Mouse (Mus musculus) kidney, embryonic 15.5 days (tissue): ENCODE data around the gene Rnaseh2c. TPM values are rescaled to one million over a fixed set of nuclear protein-coding genes. Genes with fewer than 3 reads are reported as not detected.

ENCODE experiments used
- ATAC-seq: fragments of 200-750 bp; cut with Nextera tagmentation; replicated peaks from 2 replicates; pipeline ENCODE4 v1.8.0; 2017; ENCODE audit warnings: moderate TSS enrichment; ENCODE audit not compliant: low FRiP score
- H3K27ac ChIP-seq: fragments of 300-500 bp; sonication (generic); 2 replicates; pipeline ENCODE4 v1.5.1; 2015; ENCODE audit warnings: mild to moderate bottlenecking, inconsistent platforms
- H3K27me3 ChIP-seq: fragments of 300-500 bp; sonication (generic); 2 replicates; pipeline ENCODE4 v1.6.1; 2015; ENCODE audit warnings: inconsistent platforms
- H3K36me3 ChIP-seq: fragments of 300-500 bp; sonication (generic); 2 replicates; pipeline ENCODE4 v1.6.1; 2015; ENCODE audit warnings: inconsistent platforms
- H3K4me1 ChIP-seq: fragments of 300-500 bp; sonication (generic); 2 replicates; pipeline ENCODE4 v1.6.1; 2015; ENCODE audit warnings: inconsistent platforms
- H3K4me2 ChIP-seq: fragments of 300-500 bp; sonication (generic); 2 replicates; pipeline ENCODE4 v1.6.1; 2015; ENCODE audit warnings: moderate library complexity, mild to moderate bottlenecking, inconsistent platforms
- H3K4me3 ChIP-seq: fragments of 300-500 bp; sonication (generic); replicated peaks from 2 replicates; pipeline ENCODE4 v1.5.1; 2015; ENCODE audit warnings: mild to moderate bottlenecking, inconsistent platforms
- H3K9ac ChIP-seq: fragments of 300-500 bp; sonication (generic); 2 replicates; pipeline ENCODE4 v1.6.1; 2015; ENCODE audit warnings: mild to moderate bottlenecking, inconsistent platforms
- H3K9me3 ChIP-seq: fragments of 300-500 bp; sonication (generic); replicated peaks from 2 replicates; pipeline ENCODE4 v1.6.1; 2016; ENCODE audit warnings: inconsistent platforms
- WGBS: fragments of 180-500 bp; shearing (Covaris S2); methylation state at CpG from one replicate; pipeline ENCODE4 v1.1.7; 2015; ENCODE audit warnings: mixed read lengths; 5-methylcytosine and 5-hydroxymethylcytosine counted together
- polyA plus RNA-seq: library from polyadenylated mRNA; unstranded; fragments of >200 nt; fragmentation: Nextera tagmentation; extraction: Ambion mirVana; gene quantifications from 2 replicates; pipeline ENCODE4 v1.2.1, GENCODE M21; 2015

Gene Rnaseh2c
- polyA plus RNA-seq, 1 experiment from 2014 or later = 163 TPM

- peak overlapping the region; percentile 92 for H3K27ac ChIP-seq
- 59% methylated on average over 5 of the region's 5 CpGs for WGBS
- peaks cover 32% of the 10 kb centered on the region for H3K27me3 ChIP-seq
- H3K4me3 ChIP-seq = no peak overlapping the region
- H3K4me2 ChIP-seq = peak overlapping the region; percentile 76
- H3K4me1 ChIP-seq = peaks cover 47% of the 10 kb centered on the region
- H3K9ac ChIP-seq = no peak overlapping the region
- ATAC-seq = no peak
- H3K36me3 ChIP-seq = peaks cover 24% of the 10 kb centered on the region
- no peaks in the 10 kb centered on the region for H3K9me3 ChIP-seq
Measured at GRCm38 (mm10) chr19:5566316-5566715, 35.4 kb upstream of the Rnaseh2c start.

- Histone ChIP-seq H3K4me2 (peak overlapping the region; percentile 76), H3K27ac (peak overlapping the region; percentile 92), H3K4me3 (peak overlapping the region; percentile 65), H3K36me3 (peaks cover 29% of the 10 kb centered on the region), H3K4me1 (peaks cover 42% of the 10 kb centered on the region), H3K9me3 (no peaks in the 10 kb centered on the region), H3K9ac (peak overlapping the region; percentile 59), H3K27me3 (peaks cover 25% of the 10 kb centered on the region)
- ATAC-seq = peak; percentile 55
- WGBS = 2% methylated on average over 26 of the region's 26 CpGs
Measured at GRCm38 (mm10) chr19:5567180-5567533, 34.5 kb upstream of the Rnaseh2c start.

GRCm38 (mm10) chr19:5567534-5568469 lies 33.9 kb upstream of the Rnaseh2c start, which contains the start of gene Ap5b1:
Gene Ap5b1, plus strand, starts transcription at chr19:5568025.
- ATAC-seq = peak; percentile 86
- H3K9me3 ChIP-seq = no peaks in the 10 kb centered on the region
- under 1% methylated on average over 88 of the region's 102 CpGs for WGBS

GRCm38 (mm10) chr19:5568470-5569140 lies 33.1 kb upstream of the Rnaseh2c start:
- peaks cover 31% of the 10 kb centered on the region for H3K4me1 ChIP-seq
- WGBS = 7% methylated on average over 27 of the region's 27 CpGs

More at GRCm38 (mm10) chr19:5567534-5568469, 33.9 kb upstream of the Rnaseh2c start, which contains the start of gene Ap5b1:
- Histone ChIP-seq H3K9ac (peak within 1 kb of the TSS; percentile 59), H3K27ac (peak within 1 kb of the TSS; percentile 92), H3K4me3 (peak within 1 kb of the TSS; percentile 65), H3K27me3 (peaks cover 19% of the 10 kb centered on the region), H3K4me2 (peak within 1 kb of the TSS; percentile 76), H3K36me3 (peaks cover 29% of the 10 kb centered on the region), H3K4me1 (peaks cover 36% of the 10 kb centered on the region)

GRCm38 (mm10) chr19:5569521-5569920 lies 32.2 kb upstream of the Rnaseh2c start:
- Histone ChIP-seq H3K4me2 (0 out of 2 replicates have a peak overlapping the region, but pooled peaks have one; percentile 76), H3K27me3 (peaks cover 3% of the 10 kb centered on the region; the same call in 1 of the 2 replicates), H3K27ac (no peak overlapping the region), H3K9me3 (no peaks in the 10 kb centered on the region), H3K9ac (no peak overlapping the region), H3K4me3 (no peak overlapping the region), H3K36me3 (peaks cover 29% of the 10 kb centered on the region), H3K4me1 (peaks cover 28% of the 10 kb centered on the region)
- WGBS = 92% methylated on average over 10 of the region's 10 CpGs
- no peak for ATAC-seq

More at GRCm38 (mm10) chr19:5568470-5569140, 33.1 kb upstream of the Rnaseh2c start:
- Histone ChIP-seq H3K9me3 (no peaks in the 10 kb centered on the region), H3K9ac (peak overlapping the region; percentile 59), H3K4me3 (peak overlapping the region; percentile 65), H3K27ac (peak overlapping the region; percentile 92), H3K36me3 (peaks cover 29% of the 10 kb centered on the region), H3K27me3 (peaks cover 11% of the 10 kb centered on the region), H3K4me2 (peak overlapping the region; percentile 76)
- 0 out of 2 replicates have a peak, but pooled peaks have one; percentile 7 for ATAC-seq

GRCm38 (mm10) chr19:5570353-5571246 lies 31.1 kb upstream of the Rnaseh2c start:
- ATAC-seq = no peak
- H3K4me3 ChIP-seq = no peak overlapping the region
- H3K4me2 ChIP-seq = no peak overlapping the region
- H3K9ac ChIP-seq = no peak overlapping the region
- H3K27me3 ChIP-seq = no peaks in the 10 kb centered on the region
- H3K4me1 ChIP-seq = peaks cover 28% of the 10 kb centered on the region
- peaks cover 29% of the 10 kb centered on the region for H3K36me3 ChIP-seq
- no peak overlapping the region for H3K27ac ChIP-seq
- no peaks in the 10 kb centered on the region for H3K9me3 ChIP-seq
- 89% methylated on average over 32 of the region's 32 CpGs for WGBS

GRCm38 (mm10) chr19:5571831-5572230 lies 29.8 kb upstream of the Rnaseh2c start:
- no peak for ATAC-seq
- Histone ChIP-seq H3K4me2 (no peak overlapping the region), H3K27ac (no peak overlapping the region), H3K36me3 (peaks cover 29% of the 10 kb centered on the region), H3K27me3 (no peaks in the 10 kb centered on the region), H3K4me3 (no peak overlapping the region), H3K9ac (no peak overlapping the region), H3K9me3 (no peaks in the 10 kb centered on the region), H3K4me1 (peaks cover 15% of the 10 kb centered on the region)
- 73% methylated on average over 5 of the region's 5 CpGs for WGBS

GRCm38 (mm10) chr19:5572331-5573125 lies 29.1 kb upstream of the Rnaseh2c start:
- no peak overlapping the region for H3K9ac ChIP-seq
- no peak for ATAC-seq
- H3K4me2 ChIP-seq = no peak overlapping the region
- peaks cover 12% of the 10 kb centered on the region for H3K4me1 ChIP-seq
- no peak overlapping the region for H3K27ac ChIP-seq
- WGBS = 80% methylated on average over 19 of the region's 19 CpGs
- peaks cover 29% of the 10 kb centered on the region for H3K36me3 ChIP-seq
- no peaks in the 10 kb centered on the region for H3K27me3 ChIP-seq
- H3K9me3 ChIP-seq = no peaks in the 10 kb centered on the region
- no peak overlapping the region for H3K4me3 ChIP-seq

GRCm38 (mm10) chr19:5575336-5575735 lies 26.3 kb upstream of the Rnaseh2c start:
- no peaks in the 10 kb centered on the region for H3K9me3 ChIP-seq
- no peak overlapping the region for H3K27ac ChIP-seq
- no peaks in the 10 kb centered on the region for H3K27me3 ChIP-seq
- peaks cover 15% of the 10 kb centered on the region for H3K36me3 ChIP-seq
- no peak overlapping the region for H3K9ac ChIP-seq
- no peaks in the 10 kb centered on the region for H3K4me1 ChIP-seq
- no peak overlapping the region for H3K4me2 ChIP-seq
- ATAC-seq = no peak
- 85% methylated on average over 1 of the region's 1 CpGs for WGBS
- H3K4me3 ChIP-seq = no peak overlapping the region

- Histone ChIP-seq H3K27me3 (no peaks in the 10 kb centered on the region), H3K36me3 (no peaks in the 10 kb centered on the region), H3K27ac (no peak overlapping the region), H3K9ac (no peak overlapping the region), H3K4me3 (no peak overlapping the region), H3K4me1 (no peaks in the 10 kb centered on the region), H3K9me3 (no peaks in the 10 kb centered on the region), H3K4me2 (no peak overlapping the region)
- no peak for ATAC-seq
- WGBS = 80% methylated on average over 4 of the region's 4 CpGs
Measured at GRCm38 (mm10) chr19:5579971-5580370, 21.7 kb upstream of the Rnaseh2c start.

GRCm38 (mm10) chr19:5580776-5581175 lies 20.9 kb upstream of the Rnaseh2c start:
- no peak overlapping the region for H3K27ac ChIP-seq
- H3K9me3 ChIP-seq = no peaks in the 10 kb centered on the region
- H3K4me3 ChIP-seq = no peak overlapping the region
- H3K4me2 ChIP-seq = no peak overlapping the region
- no peak for ATAC-seq
- no peak overlapping the region for H3K9ac ChIP-seq
- H3K4me1 ChIP-seq = no peaks in the 10 kb centered on the region
- H3K27me3 ChIP-seq = no peaks in the 10 kb centered on the region
- 92% methylated on average over 6 of the region's 6 CpGs for WGBS
- no peaks in the 10 kb centered on the region for H3K36me3 ChIP-seq
